Mouse (Mus musculus): ENCODE results near the gene Ippk. TPM values are rescaled to one million over a fixed set of nuclear protein-coding genes. Genes with fewer than 3 reads are reported as not detected.
A peak's percentile ranks its signal among the peaks of the same experiment; 100 is the strongest.

Ippk gene
- polyA plus RNA-seq, 1 experiment from 2014 or later: 13.7 TPM

GRCm38 (mm10) chr13:49421606-49421917 is 513 bp downstream of the Ippk start:
- H3K9ac ChIP-seq: peak overlapping the region; percentile 80
- no peak for ATAC-seq (ENCODE audit: low FRiP score)
- no peaks in the 10 kb centered on the region for H3K9me3 ChIP-seq (ENCODE audit: control insufficient read depth, low read length)
- peaks cover 26% of the 10 kb centered on the region for H3K4me1 ChIP-seq (replicated peaks; ENCODE audit: control insufficient read depth, insufficient read depth, low read length)
- peak overlapping the region; percentile 93 for H3K4me2 ChIP-seq (replicated peaks)
- no peaks in the 10 kb centered on the region for H3K27me3 ChIP-seq (ENCODE audit: control insufficient read depth, insufficient read depth, low read length)
- 1% methylated on average over 15 of the region's 15 CpGs for WGBS
- H3K36me3 ChIP-seq (replicated peaks; ENCODE audit: control insufficient read depth, insufficient read depth): no peaks in the 10 kb centered on the region
- H3K4me3 ChIP-seq (replicated peaks; ENCODE audit: low read length): peak overlapping the region; percentile 82
- no peak for DNase-seq (ENCODE audit: low spot score)
- peak overlapping the region; percentile 7 for H3K27ac ChIP-seq

GRCm38 (mm10) chr13:49421959-49422358 is 910 bp downstream of the Ippk start:
- Histone ChIP-seq H3K9ac (peak overlapping the region; percentile 80), H3K27me3 (ENCODE audit: control insufficient read depth, insufficient read depth, low read length) (no peaks in the 10 kb centered on the region), H3K9me3 (ENCODE audit: control insufficient read depth, low read length) (no peaks in the 10 kb centered on the region), H3K36me3 (replicated peaks; ENCODE audit: control insufficient read depth, insufficient read depth) (no peaks in the 10 kb centered on the region), H3K4me2 (replicated peaks) (peak overlapping the region; percentile 93), H3K27ac (no peak overlapping the region), H3K4me1 (replicated peaks; ENCODE audit: control insufficient read depth, insufficient read depth, low read length) (peaks cover 26% of the 10 kb centered on the region), H3K4me3 (replicated peaks; ENCODE audit: low read length) (peak overlapping the region; percentile 82)
- ATAC-seq (ENCODE audit: low FRiP score) (no peak), DNase-seq (ENCODE audit: low spot score) (no peak)
- WGBS: 42% methylated on average over 4 of the region's 4 CpGs

- Histone ChIP-seq H3K4me1 (replicated peaks; ENCODE audit: control insufficient read depth, insufficient read depth, low read length) (peaks cover 18% of the 10 kb centered on the region), H3K27me3 (ENCODE audit: control insufficient read depth, insufficient read depth, low read length) (no peaks in the 10 kb centered on the region), H3K27ac (no peak overlapping the region), H3K36me3 (replicated peaks; ENCODE audit: control insufficient read depth, insufficient read depth) (no peaks in the 10 kb centered on the region), H3K9me3 (ENCODE audit: control insufficient read depth, low read length) (no peaks in the 10 kb centered on the region), H3K4me2 (replicated peaks) (no peak overlapping the region), H3K4me3 (replicated peaks; ENCODE audit: low read length) (no peak overlapping the region), H3K9ac (no peak overlapping the region)
- whole genome bisulfite sequencing: 94% methylated on average over 3 of the region's 3 CpGs
- DNase-seq (ENCODE audit: low spot score) (no peak), ATAC-seq (ENCODE audit: low FRiP score) (no peak)
Observed at GRCm38 (mm10) chr13:49426736-49427135, 5.7 kb downstream of the Ippk start.

- WGBS: 92% methylated on average over 1 of the region's 1 CpGs
- H3K36me3 ChIP-seq (replicated peaks; ENCODE audit: control insufficient read depth, insufficient read depth): peaks cover 10% of the 10 kb centered on the region
- DNase-seq (ENCODE audit: low spot score) (no peak), ATAC-seq (ENCODE audit: low FRiP score) (no peak)
- H3K9me3 ChIP-seq (ENCODE audit: control insufficient read depth, low read length): no peaks in the 10 kb centered on the region
- no peaks in the 10 kb centered on the region for H3K27me3 ChIP-seq (ENCODE audit: control insufficient read depth, insufficient read depth, low read length)
- H3K4me2 ChIP-seq (replicated peaks): no peak overlapping the region
- no peak overlapping the region for H3K9ac ChIP-seq
- H3K4me1 ChIP-seq (replicated peaks; ENCODE audit: control insufficient read depth, insufficient read depth, low read length): peaks cover 3% of the 10 kb centered on the region; the same call in 1 of the 2 replicates
- no peak overlapping the region for H3K27ac ChIP-seq
- H3K4me3 ChIP-seq (replicated peaks; ENCODE audit: low read length): no peak overlapping the region
Observed at GRCm38 (mm10) chr13:49428042-49428675, 7.1 kb downstream of the Ippk start.

- no peaks in the 10 kb centered on the region for H3K4me1 ChIP-seq (replicated peaks; ENCODE audit: control insufficient read depth, insufficient read depth, low read length)
- no peak overlapping the region for H3K27ac ChIP-seq
- DNase-seq (ENCODE audit: low spot score) (no peak), ATAC-seq (ENCODE audit: low FRiP score) (no peak)
- no peaks in the 10 kb centered on the region for H3K9me3 ChIP-seq (ENCODE audit: control insufficient read depth, low read length)
- WGBS: 86% methylated on average over 4 of the region's 4 CpGs
- H3K4me3 ChIP-seq (replicated peaks; ENCODE audit: low read length): no peak overlapping the region
- H3K36me3 ChIP-seq (replicated peaks; ENCODE audit: control insufficient read depth, insufficient read depth): peaks cover 30% of the 10 kb centered on the region
- no peak overlapping the region for H3K9ac ChIP-seq
- no peak overlapping the region for H3K4me2 ChIP-seq (replicated peaks)
- H3K27me3 ChIP-seq (ENCODE audit: control insufficient read depth, insufficient read depth, low read length): no peaks in the 10 kb centered on the region
Observed at GRCm38 (mm10) chr13:49430529-49430928, 9.5 kb downstream of the Ippk start.

GRCm38 (mm10) chr13:49433268-49434029 is 12.4 kb downstream of the Ippk start:
- ATAC-seq (ENCODE audit: low FRiP score) (no peak), DNase-seq (ENCODE audit: low spot score) (no peak)
- Histone ChIP-seq H3K36me3 (replicated peaks; ENCODE audit: control insufficient read depth, insufficient read depth) (peaks cover 59% of the 10 kb centered on the region), H3K27ac (no peak overlapping the region), H3K4me1 (replicated peaks; ENCODE audit: control insufficient read depth, insufficient read depth, low read length) (no peaks in the 10 kb centered on the region), H3K4me2 (replicated peaks) (no peak overlapping the region), H3K9me3 (ENCODE audit: control insufficient read depth, low read length) (no peaks in the 10 kb centered on the region), H3K9ac (no peak overlapping the region), H3K4me3 (replicated peaks; ENCODE audit: low read length) (no peak overlapping the region), H3K27me3 (ENCODE audit: control insufficient read depth, insufficient read depth, low read length) (no peaks in the 10 kb centered on the region)
- 99% methylated on average over 2 of the region's 2 CpGs for WGBS

GRCm38 (mm10) chr13:49435745-49436144 is 14.7 kb downstream of the Ippk start:
- H3K27me3 ChIP-seq (ENCODE audit: control insufficient read depth, insufficient read depth, low read length): no peaks in the 10 kb centered on the region

GRCm38 (mm10) chr13:49436170-49436569 is 15.1 kb downstream of the Ippk start:
- no peak for ATAC-seq (ENCODE audit: low FRiP score)
- no peaks in the 10 kb centered on the region for H3K4me1 ChIP-seq (replicated peaks; ENCODE audit: control insufficient read depth, insufficient read depth, low read length)
- no peak overlapping the region for H3K9ac ChIP-seq
- H3K9me3 ChIP-seq (ENCODE audit: control insufficient read depth, low read length): no peaks in the 10 kb centered on the region
- WGBS: 79% methylated on average over 4 of the region's 4 CpGs
- no peak overlapping the region for H3K4me2 ChIP-seq (replicated peaks)
- H3K36me3 ChIP-seq (replicated peaks; ENCODE audit: control insufficient read depth, insufficient read depth): peaks cover 73% of the 10 kb centered on the region
- H3K27me3 ChIP-seq (ENCODE audit: control insufficient read depth, insufficient read depth, low read length): no peaks in the 10 kb centered on the region
- H3K27ac ChIP-seq: no peak overlapping the region
- no peak overlapping the region for H3K4me3 ChIP-seq (replicated peaks; ENCODE audit: low read length)
- DNase-seq (ENCODE audit: low spot score): no peak

More at GRCm38 (mm10) chr13:49435745-49436144, 14.7 kb downstream of the Ippk start:
- Histone ChIP-seq H3K4me3 (replicated peaks; ENCODE audit: low read length) (no peak overlapping the region), H3K9me3 (ENCODE audit: control insufficient read depth, low read length) (no peaks in the 10 kb centered on the region), H3K27ac (no peak overlapping the region), H3K4me2 (replicated peaks) (no peak overlapping the region), H3K9ac (no peak overlapping the region), H3K36me3 (replicated peaks; ENCODE audit: control insufficient read depth, insufficient read depth) (peaks cover 72% of the 10 kb centered on the region), H3K4me1 (replicated peaks; ENCODE audit: control insufficient read depth, insufficient read depth, low read length) (no peaks in the 10 kb centered on the region)
- ATAC-seq (ENCODE audit: low FRiP score) (no peak), DNase-seq (ENCODE audit: low spot score) (no peak)
- 100% methylated on average over 1 of the region's 1 CpGs for WGBS

GRCm38 (mm10) chr13:49444451-49444850 is 23.4 kb downstream of the Ippk start:
- ATAC-seq (ENCODE audit: low FRiP score): no peak
- no peaks in the 10 kb centered on the region for H3K9me3 ChIP-seq (ENCODE audit: control insufficient read depth, low read length)
- no peaks in the 10 kb centered on the region for H3K4me1 ChIP-seq (replicated peaks; ENCODE audit: control insufficient read depth, insufficient read depth, low read length)
- no peak overlapping the region for H3K4me2 ChIP-seq (replicated peaks)
- H3K36me3 ChIP-seq (replicated peaks; ENCODE audit: control insufficient read depth, insufficient read depth): peaks cover 63% of the 10 kb centered on the region
- no peaks in the 10 kb centered on the region for H3K27me3 ChIP-seq (ENCODE audit: control insufficient read depth, insufficient read depth, low read length)
- 93% methylated on average over 6 of the region's 6 CpGs for WGBS
- H3K4me3 ChIP-seq (replicated peaks; ENCODE audit: low read length): no peak overlapping the region
- no peak for DNase-seq (ENCODE audit: low spot score)
- H3K27ac ChIP-seq: no peak overlapping the region
- no peak overlapping the region for H3K9ac ChIP-seq
